Mouse (Mus musculus) granulocyte monocyte progenitor cell, adult 5-6 weeks (primary cell): ENCODE measurements around the gene Itga4. TPM values are rescaled to one million over a fixed set of nuclear protein-coding genes. Genes with fewer than 3 reads are reported as not detected.

ENCODE experiments used
- ATAC-seq: replicated peaks from 2 replicates; pipeline ENCODE4 v1.8.0; 2016; ENCODE audit warnings: mild to moderate bottlenecking, moderate TSS enrichment, inconsistent platforms; ENCODE audit not compliant: poor library complexity, severe bottlenecking
- total RNA-seq, 2 experiments: library from RNA; stranded (forward) in 1 of 2; stranded (reverse) in 1 of 2; fragments of 200-712, 200-1000 nt in 1 of 2; fragments of >200 nt in 1 of 2; fragmentation: Nextera tagmentation in 1 of 2; gene quantifications; 2 replicates each; pipeline ENCODE4 v1.2.3; 2014 to 2017

Itga4 gene
- 72.8 and 84.9 TPM in 2 replicates for total RNA-seq (2014; fragmentation: Nextera tagmentation)
- 80.1 and 85.1 TPM in 2 replicates for total RNA-seq (2017)

DNA sequence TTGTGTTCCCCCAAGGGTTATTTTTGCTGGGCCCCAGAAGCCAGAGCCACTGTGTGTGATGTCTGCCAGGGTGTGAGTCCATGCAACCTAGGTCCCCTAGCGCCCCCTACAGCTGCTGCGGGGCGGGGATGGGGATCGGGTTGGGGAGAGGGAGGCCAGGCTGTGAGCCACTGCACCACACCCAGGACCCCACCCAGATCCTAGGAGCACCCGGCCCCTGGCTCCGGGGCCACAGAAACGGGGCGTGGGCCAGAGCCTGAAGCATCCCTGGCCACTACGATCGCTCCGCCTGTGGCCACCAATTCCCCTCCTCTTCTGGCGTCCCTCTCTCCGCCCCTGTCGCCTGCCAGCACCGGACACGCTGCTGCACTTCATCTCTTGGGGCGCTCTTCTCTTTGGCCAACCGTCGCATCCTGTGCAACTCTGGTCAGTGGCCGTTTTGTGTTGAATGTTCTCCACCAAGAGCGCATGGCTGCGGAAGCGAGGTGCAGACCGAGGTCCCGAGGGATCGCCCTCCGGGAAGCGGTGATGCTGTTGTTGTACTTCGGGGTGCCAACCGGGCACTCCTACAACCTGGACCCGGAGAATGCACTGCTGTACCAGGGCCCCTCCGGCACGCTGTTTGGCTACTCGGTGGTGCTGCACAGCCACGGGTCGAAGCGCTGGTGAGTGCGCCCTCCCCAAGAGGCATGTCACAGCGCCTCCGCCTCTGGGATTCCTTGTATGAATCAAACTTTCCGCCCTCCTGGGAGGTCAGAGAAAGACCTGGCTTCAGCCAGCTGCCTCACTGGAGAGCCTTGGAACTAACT is at the start of gene Itga4:
Gene Itga4, plus strand, starts transcription at position 235 of the 809 bp plus-strand sequence.
- ATAC-seq = peak; percentile 49

DNA sequence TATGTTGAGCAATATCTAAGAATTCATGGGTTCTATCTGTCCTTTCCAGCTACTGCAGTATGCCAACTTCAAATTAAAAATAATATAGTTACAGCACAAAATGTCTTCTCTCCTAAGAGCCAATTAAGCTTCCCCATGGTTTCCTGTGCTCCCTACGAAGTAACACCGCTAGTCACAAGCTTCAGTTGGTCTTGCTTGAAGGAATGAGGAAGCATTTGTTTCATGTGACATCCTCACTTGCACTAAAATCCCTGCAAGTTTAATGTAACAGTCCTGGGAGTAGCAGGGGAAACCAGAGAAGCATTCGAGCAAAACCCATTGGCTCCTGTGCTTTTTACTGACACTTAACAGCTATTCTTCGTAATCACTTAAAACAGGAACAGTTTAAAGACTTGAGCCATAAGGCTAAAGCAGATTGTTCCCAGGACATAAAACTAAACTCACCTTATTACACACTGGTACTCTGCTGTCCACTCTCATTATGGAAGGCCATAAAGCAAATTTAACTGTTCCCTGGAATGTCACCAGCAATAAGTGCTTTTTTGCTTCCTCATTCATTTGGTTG is 49.0 kb upstream of the Itga4 start:
- peak; percentile 83 for ATAC-seq

DNA sequence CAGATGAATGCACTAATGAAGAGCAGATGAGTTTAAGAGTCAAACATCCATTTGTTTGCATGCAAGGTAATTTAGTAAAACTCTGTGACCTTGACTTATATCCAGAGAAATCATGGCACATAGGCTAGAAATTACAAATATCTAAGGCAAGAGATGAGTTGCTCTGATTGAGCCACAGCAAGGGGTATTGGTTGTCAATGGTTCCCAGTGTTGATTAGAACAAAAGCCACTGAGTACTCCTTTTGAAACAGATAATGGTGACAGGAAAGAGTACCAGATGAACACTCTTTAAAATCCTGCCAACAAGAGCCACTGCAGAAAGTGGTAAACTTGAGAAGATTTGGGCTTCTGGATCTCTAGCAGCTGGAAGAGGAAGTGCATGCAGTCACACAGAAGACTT is 40.2 kb upstream of the Itga4 start:
- ATAC-seq = peak; percentile 25; the same call in 1 of the 2 replicates

- no peak for ATAC-seq
Measured at GRCm38 (mm10) chr2:79215479-79215878, 39.7 kb upstream of the Itga4 start.

DNA sequence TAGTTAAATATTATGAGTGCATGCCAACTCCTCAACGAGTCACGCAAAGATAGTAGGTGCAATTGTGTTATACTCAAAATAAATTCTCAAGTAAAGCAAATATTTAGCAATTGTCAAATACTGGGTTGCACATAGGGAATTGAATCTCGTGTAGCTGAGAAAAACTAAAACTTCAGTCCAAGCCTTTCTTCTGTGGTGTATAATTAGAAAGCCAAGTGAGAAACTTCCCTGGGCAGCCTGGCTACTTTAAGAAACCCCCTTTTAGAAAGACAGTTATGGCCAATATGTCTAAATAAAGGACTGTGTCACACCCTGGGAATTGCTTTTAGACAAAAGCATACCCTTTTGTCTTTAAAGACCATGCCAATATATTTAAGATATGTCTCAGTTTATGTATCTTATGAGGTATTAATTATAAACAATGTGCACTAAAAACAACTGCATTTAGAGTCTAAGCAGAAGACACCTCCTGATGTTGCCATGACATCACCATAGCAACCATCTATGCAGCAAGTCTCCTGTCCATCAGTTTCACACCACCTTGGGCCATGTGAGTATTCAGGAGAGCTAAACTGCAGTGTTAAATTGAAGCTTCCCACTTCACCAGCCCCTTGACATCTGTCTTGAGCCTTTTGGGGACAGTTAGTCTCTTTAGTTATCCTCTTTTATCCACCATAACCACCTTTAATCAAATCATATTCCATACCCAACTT is 30.4 kb upstream of the Itga4 start:
- no peak for ATAC-seq

DNA sequence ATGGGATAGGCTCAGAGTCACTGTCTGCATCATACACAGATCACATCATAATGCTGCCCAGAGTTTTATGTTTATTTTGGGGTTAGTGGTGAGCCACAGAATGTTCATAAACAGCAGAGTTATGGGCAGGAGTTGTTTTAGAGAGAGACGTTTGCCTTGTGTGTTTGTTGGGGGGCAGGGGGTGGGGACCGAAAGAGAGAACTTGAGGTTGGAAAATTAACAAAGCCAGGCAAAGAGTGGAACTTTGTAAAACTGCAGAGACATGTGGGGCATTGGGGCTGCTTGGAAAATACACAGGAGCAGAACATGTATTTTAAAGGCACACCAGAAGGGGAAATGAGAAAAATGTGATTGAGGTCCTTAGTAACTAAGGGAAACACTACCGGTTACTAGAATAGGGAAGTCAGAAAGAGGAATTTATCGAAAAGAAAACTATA is 27.4 kb upstream of the Itga4 start:
- ATAC-seq = peak; percentile 95

DNA sequence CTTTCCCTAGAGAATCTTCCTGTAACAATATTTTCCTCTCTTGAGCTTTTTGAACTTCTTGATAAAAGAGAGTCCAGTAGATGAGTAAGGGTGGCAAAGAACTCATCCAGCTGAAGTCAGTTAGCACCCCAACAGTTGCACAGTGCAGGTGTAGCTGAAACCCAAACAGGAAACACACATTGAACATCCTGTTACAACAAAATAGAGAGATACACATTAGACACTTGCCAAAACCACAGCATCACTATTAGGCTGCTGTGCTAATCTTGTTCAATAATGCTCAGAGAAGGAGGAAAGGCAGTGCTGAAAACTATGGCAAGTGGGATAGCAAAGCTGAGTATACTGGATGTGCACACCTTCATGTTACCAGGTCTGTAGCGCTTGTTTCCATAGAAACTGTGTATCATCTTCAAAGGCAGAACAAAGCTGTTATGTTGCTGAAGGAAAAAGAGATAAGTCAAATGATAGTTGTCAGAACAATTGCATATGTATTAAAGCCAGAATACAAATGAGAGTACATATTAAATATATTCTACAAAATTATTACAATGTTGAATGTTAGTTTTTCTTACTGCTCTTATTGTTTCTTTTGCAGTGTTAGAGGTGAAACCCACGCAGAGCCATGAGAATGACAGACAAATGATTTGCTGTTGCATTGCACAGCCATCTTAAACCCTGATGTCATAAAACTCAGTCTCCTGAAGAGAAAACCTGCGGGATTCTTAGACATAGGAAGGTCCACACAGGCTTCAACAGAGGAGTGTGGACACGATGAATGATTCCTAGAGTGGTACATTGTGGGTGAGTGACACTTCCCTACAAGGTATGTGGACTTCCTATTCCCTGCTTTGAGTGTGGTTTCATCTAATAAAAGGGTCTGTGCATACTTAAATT is 23.9 kb upstream of the Itga4 start:
- no peak for ATAC-seq

- no peak for ATAC-seq
Measured at GRCm38 (mm10) chr2:79235767-79236487, 19.3 kb upstream of the Itga4 start.

- ATAC-seq = no peak
Measured at GRCm38 (mm10) chr2:79237216-79237615, 18.0 kb upstream of the Itga4 start.

DNA sequence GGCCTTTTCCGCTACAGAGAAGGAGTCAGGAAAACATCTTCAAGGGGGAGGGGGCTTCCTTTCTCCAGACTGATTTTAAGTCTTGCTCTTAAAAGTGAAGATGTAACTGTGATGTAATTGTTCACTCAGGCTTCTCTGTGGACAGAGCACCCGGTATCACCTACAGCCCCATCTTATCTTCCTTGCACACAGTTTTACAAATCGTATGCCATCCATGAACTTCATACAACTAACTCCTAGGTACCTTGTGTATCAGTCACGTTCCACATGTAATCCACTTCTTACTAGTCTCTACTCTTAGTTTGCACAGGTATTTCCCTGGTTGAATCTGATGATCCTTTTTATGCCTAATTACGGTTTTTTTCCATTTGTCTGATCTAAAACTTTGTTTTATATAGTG is 10.9 kb upstream of the Itga4 start:
- no peak for ATAC-seq

- no peak for ATAC-seq
Measured at GRCm38 (mm10) chr2:79244743-79245142, 10.5 kb upstream of the Itga4 start.

DNA sequence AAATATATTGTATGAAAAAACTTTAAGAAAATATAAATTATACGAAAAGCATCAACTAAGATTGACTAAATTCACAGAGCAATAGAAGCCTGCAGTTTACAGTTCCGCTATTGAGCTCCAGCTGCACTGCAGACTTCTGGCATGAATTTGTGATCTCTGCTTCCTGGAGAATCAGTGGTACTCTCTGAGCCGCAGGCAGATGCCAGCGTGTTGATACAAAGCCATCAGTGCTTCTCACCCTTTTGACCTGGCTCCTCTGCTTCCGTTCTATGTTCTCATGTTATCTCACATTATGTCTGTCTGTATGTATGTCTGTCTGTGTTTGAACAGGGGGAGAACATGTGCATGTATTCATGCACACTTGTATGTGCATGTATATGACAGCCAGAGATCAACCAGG is 6.9 kb upstream of the Itga4 start:
- no peak for ATAC-seq

- no peak for ATAC-seq
Measured at GRCm38 (mm10) chr2:79250510-79250909, 4.7 kb upstream of the Itga4 start.

- no peak for ATAC-seq
Measured at GRCm38 (mm10) chr2:79253754-79254197, 1.4 kb upstream of the Itga4 start.

GRCm38 (mm10) chr2:79254588-79255191 is 536 bp upstream of the Itga4 start:
- ATAC-seq = peak; percentile 53

- peak; percentile 10 for ATAC-seq
Measured at GRCm38 (mm10) chr2:79256001-79256339, 744 bp downstream of the Itga4 start.

GRCm38 (mm10) chr2:79256376-79256775 is 1.1 kb downstream of the Itga4 start:
- ATAC-seq = no peak

DNA sequence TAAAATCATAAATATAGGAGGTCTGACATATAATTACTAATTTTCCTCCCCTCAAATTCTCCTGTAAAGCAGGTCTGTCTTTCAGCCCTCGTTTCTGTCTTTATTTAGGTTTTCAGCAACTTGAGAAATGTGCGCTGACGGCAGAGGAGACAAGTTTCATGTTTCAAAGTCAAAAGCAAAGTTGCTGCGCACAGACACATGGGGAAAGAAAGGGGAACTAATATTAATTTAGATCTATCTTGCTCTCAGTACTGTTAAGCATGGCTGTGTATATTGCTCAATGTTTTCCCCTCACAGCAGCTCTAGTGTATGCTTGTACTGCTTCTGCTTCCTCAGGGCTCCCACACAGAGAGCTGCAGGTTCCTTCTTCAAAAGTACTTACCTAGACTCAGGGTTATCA is 1.7 kb downstream of the Itga4 start:
- ATAC-seq = peak; percentile 49

DNA sequence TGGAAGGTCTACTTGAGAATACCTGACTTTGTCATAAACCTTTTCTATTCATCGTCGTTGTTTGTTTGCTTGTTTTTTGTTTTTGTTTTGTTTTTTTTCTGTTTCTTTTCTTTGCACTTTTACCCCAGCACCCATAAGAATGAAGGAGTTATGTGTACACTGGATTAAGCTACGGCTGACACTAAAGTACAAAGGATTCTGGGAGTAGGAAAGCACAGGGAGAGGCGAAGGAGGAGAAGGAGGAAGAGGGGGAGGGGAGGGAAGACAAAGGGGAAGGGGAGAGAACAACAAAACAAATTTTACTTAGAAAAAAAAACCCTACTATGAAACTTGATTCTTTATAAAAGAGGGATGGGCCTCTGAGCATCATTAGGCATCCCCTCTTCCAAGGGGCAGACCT is 2.2 kb downstream of the Itga4 start:
- no peak for ATAC-seq
